Mouse (Mus musculus) spleen, postnatal 14 days (tissue): ENCODE results near the gene Krtap9-5.

ENCODE experiments used
- DNase-seq, 2 experiments: peaks; one replicate each; pipeline ENCODE4 v3.0.0; 2021 to 2022; ENCODE audit warnings: low spot score in 2 of 2

Krtap9-5 gene

DNA sequence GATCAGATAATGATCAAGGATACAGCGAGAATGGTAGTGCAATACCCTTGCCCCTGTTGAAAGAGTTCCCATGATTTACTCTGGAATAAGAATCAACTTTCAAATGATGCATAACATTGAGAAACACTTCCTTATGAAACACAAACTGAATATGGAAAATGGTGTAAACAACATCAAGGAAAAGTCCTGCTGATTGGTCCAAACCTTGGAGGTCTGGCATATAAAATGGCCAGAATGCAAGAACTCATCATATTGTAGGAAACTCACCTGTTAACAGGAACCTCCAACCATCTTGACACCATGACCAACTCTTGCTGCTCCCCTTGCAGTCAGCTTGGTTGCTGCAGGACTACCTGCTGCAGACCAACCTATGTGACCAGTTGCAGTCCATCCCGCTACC, at the start of gene Krtap9-5:
Gene Krtap9-5, plus strand, starts transcription at position 301 of the 400 bp plus-strand sequence.
- no peak for DNase-seq

DNA sequence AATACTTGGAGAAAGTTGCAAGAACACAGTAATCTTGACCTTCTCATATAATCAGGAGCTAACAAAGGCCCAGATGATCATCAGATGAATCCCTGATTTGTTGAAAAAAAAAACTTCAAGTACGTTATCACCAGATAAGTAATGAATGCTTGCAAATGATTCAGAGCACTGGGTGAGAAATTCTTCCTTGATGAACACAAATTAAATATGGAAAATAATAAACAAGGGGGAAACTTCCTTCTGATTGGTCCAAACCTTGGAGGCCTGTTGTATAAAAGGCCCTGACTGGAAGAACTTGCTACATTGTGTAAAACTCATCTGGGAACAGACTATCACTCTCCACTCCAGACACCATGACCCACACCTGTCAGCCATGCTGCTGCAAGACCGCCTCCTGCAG, 40.7 kb upstream of the Krtap9-5 start, which contains the start of gene Krtap31-1:
Gene Krtap31-1, plus strand, starts transcription at position 301 of the 400 bp plus-strand sequence.
- DNase-seq: no peak

DNA sequence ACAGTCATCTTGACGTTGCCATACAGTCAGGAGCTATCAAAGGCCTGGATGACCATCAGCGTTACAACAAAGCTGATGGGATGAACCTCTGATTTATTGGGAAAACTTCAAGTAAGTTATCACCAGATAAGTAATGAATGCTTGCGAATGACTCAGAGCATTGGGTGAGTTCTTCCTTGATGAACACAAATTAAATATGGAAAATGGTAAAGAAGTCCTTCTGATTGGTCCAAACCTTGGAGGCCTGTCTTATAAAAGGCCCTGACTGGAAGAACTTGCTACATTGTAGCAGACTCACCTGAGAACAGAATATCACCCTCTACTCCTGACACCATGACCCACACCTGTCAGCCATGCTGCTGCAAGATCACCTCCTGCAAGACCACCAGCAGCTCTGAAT, 33.8 kb upstream of the Krtap9-5 start, which contains the start of gene Gm11565:
Gene Gm11565, plus strand, starts transcription at position 301 of the 400 bp plus-strand sequence.
- DNase-seq: no peak

DNA sequence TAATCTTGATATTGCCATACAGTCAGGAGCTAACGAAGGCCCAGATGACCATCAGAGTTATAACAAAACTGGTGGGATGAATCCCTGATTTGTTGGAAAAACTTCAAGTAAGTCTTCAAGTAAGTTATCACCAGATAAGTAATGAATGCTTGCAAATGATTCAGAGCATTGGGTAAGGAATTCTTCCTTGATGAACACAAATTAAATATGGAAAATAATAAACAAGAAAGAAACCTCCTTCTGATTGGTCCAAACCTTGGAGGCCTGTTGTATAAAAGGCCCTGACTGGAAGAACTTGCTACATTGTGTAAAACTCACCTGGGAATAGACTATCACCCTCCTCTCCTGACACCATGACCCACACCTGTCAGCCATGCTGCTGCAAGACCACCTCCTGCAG, 12.3 kb upstream of the Krtap9-5 start, which contains the start of gene Krtap31-2:
Gene Krtap31-2, plus strand, starts transcription at position 301 of the 400 bp plus-strand sequence.
- DNase-seq: no peak

DNA sequence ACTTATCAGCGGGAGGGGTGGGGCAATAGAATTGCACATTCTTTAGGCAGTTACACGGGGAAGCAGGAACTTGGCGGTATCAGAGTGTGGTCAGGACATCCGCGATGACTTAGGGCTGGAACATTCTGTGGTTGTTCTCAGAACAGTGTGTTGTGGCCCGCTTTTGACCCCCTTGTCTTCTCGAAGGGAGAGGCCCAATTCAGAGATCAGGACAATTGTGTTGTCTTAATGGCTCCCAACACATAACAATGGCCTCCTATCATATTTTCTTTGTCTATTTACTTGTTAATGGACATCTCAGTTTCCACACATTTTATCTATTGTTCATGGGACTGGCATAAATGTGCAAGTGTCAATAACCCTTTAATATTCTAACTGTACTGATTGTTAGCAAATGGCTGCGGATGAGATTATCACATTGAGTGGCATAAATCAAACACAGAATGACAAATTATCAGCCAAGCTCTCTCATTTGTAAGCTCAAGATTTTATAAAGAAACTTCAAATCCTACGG, 10.5 kb upstream of the Krtap9-5 start:
- DNase-seq: no peak

DNA sequence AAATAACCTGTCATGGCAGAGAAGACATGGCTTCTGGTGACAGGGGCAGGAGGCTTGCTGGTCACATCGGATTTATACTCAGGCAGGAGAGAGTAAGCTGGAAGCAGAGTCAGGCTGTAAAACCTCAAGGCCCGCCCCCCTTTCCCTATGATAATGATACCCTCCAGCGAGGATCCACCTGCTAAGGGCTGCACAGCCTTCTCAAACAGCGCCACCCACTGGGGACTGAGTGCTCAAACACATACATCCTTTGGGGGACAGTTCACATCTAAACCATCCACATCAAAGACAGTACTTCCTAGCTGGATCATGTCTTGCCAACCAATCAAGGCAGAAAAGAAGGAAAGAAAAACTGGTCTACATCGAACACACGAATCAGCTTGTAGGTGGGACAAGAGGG, 15.9 kb downstream of the Krtap9-5 start:
- no peak for DNase-seq

DNA sequence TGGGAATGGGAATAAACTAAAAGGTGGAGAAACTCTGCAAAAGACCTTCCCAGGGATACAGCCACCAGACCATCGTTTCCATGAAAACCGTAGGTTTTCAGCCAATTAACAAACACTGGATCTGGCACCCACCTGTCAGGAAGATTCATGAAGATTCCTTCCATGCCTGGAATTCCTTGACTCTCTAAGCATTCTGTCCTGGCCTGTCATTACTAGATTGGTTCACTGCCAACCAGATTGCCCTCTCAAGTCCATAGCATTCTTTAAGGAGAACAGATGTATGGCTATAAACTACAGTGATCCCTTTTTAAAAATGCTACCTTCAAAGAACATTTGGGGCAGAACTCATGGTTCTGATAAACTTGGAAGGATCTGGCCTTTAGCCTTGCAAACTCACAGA, 17.7 kb downstream of the Krtap9-5 start:
- DNase-seq: no peak

DNA sequence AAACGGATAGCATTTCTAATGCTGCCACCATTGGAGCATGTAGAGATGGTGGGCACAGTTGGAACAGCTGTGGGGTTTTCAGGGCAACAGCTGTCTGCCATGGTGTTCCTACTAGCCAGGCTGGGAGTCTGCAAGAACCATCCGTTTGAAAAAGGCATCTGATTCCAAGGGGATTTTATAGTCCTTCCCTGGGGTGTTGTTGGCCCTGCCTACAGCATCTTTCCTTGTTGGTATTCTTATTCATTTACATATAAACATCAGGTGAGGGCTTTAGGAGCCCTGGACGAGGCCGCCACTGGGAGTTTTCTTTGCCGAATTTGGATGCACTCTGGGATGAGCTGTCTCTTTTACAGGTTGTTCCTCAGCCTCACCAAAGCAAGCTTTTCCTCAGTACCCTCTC, 30.7 kb downstream of the Krtap9-5 start, which contains the start of gene Krtap29-1:
Gene Krtap29-1, minus strand, starts transcription at position 101 of the 400 bp plus-strand sequence.
- DNase-seq: no peak

DNA sequence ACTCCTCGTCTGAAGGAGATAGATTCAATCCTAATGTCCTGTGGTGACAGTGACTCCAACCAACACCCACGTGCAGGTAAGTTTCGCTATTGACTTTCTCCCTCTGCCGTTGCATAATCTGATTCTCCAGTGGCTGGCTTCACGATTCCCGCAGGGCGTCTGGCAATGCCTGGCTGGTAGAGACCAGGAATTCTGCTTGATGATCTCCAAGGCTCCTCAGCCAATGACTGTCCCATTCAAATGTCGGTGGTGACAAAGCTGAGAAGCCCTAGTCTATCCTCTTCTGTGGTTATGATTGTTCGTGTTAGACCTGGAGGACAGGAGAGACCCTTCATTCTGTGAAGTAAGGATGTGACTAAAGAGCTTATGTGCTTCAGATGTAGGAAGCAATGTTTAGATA, 34.5 kb downstream of the Krtap9-5 start:
- no peak for DNase-seq

DNA sequence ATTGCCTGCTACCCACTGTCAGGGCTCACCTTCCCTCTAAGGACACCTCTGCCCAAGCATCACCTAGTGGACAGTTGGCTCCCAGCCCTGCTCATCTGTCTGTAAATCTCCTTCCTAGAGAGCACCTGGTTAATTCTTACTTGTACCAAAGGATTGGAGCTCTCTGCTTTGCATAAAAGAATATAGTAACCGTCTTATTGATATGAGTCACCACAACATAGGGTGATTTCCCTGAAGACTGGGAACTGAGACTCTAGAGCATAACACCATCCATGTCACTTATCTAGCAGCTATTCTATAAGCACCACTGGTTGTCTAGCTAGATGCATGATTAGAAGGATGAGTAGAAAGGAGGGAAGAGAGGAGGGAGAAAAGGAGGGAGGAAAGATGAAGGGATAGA, 35.2 kb downstream of the Krtap9-5 start:
- no peak for DNase-seq

DNA sequence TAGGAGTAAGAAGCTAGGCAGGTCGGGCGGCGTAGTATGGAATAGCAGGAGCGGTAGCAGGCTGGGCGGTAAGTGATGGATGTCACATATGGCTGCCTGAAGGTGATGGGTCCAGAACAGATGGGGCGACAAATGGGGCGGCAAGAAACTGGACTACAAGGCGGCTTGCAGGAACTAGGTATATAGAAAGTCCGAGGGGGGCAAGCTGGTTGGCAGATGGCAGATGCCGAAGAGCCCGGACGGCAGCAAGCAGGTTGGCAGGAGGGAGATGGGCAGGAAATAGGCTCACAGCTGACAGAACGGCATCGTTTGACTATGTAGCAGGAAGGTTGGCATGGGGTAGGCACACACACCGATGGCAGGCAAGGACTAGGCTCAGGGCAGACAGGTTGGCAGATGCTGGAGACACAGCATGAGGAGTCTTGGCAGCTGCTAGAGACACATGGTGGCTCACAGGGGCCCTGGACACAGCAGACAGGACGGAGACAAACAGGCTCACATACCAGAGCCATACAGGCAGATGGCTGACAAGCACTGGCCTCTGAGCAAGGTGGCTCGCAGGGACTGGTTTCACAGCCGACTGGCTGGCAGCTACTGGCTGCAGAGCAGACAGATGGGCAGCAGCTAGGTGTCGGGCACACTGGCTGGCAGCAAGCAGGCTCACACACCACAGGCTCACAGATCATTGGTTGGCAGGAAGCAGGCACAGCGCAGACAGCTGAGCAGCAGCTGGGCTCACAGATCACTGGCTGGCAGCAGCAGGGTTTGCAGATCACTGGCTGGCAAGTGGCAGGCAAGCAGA, 37.2 kb downstream of the Krtap9-5 start:
- DNase-seq: no peak

DNA sequence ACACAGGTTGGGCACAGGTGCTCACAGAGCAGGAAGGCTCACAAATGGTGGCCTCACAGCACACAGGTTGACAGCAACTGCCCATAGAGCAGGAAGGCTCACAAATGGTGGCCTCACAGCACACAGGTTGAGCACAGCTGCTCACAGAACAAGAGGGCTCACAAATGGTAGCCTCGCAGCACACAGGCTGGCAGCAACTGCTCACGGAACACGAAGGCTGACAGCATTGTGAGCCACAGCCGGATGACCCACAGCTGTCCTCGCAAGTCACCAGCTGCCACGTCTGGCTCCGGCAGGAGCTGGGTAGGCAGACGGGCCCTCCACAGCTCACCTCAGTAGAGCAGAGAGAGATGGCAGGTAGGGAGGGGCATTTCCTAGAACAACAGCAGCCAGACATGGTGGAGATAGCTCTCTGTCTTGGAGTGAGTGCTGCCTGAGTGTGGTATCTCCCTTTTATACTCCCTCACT, 37.9 kb downstream of the Krtap9-5 start, which contains the start of gene Krtap16-1:
Gene Krtap16-1, minus strand, starts transcription at position 418 of the 468 bp plus-strand sequence.
- DNase-seq: no peak

DNA sequence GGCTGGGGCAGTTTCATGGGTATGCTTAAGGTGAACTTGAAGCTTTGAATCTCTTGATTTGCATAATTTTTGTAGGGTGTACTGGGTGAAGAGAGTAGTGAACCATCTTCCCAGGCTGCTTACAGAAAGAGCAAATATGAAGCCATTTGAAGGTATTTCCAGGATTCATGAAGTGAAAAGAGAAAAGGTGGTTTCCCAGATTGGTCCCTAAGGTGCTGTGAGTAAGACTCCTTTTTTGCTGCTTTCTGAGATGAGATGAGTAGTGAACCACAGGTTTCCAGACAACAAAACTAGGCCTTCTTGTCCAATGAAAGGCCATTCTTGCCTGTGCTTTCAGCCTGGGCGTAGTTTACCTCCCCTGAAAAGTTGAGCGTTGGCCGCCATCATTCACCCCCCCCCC, 40.3 kb downstream of the Krtap9-5 start:
- DNase-seq: no peak

DNA sequence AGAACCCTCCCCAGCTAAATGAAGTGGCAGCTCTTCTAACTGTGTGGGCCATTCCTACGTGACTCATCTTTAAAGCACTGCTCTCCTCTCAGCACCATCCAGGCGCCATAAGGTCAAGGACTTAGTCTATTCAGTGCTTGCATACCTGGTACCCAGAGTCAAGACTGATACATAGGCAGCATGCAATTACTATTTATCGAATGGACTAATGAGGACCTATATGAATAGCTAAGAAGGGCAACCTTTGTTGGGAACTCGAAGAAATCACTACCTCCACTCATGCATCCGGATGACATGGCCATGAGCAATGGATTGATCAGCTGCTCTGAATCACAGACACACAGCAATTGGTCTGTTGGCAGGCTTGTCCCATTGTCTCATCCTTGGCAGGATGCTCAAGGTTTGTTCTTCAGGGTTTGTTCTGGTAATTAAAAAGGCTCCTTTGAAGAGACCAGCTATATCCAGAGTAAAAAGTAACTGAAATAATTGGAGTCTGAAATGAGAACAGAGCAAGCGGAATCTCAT, 41.7 kb downstream of the Krtap9-5 start:
- DNase-seq: no peak

DNA sequence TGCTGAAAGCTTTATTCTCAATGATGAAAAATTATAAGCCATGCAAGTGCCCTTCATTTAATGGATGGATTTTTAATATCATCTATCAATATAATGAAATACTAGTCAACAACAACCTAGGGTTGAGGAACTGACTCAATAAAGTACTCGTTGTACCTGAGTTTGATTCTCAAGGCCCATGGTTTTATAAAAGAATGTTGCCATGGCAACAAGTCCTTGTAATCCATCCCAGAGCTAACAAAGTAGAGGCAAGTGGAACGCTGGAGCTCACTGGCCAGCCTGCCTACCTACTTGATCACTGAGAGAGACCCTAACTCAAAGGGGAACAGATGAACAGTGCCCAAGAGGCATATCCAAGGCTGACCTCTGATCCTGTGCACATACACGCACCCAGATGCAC, 42.3 kb downstream of the Krtap9-5 start:
- no peak for DNase-seq

DNA sequence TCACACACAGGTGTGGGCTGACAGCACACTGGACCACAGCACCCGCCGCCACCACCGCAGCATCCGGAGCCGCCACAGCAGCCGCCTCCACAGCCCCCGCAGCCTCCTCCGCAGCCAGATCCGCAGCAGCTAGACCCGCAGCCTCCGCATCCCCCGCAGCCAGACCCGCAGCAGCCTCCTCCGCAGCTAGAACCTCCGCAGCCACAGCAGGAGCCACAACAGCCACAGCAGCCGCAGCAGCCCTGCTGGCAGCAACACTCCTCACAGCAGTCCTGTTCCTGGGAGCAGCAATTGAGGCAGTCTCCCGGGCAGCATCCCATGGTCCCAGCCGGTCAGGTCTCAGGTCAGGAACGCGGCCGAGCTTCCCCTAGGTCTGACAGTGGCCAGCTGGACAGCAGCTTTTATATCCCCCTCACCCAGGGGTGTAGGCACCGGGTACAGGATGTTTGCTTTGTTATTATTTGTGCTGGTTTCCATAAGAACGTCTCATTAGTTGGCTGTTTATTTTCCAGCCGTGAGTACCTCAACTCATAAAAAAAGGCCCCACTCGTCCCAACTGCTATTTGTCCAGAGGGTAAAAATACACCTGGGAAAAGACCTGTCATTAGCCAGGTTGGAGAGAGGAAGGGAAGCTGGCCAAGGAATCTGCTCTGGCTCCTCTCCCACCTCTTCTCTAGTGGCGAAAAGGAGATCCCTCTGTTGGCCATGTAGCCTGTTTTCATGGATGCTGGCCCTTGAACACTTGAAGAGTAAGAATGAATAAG, 45.5 kb downstream of the Krtap9-5 start, which contains the start of gene Krtap17-1:
Gene Krtap17-1, minus strand, starts transcription at position 375 of the 764 bp plus-strand sequence.
- DNase-seq: no peak

DNA sequence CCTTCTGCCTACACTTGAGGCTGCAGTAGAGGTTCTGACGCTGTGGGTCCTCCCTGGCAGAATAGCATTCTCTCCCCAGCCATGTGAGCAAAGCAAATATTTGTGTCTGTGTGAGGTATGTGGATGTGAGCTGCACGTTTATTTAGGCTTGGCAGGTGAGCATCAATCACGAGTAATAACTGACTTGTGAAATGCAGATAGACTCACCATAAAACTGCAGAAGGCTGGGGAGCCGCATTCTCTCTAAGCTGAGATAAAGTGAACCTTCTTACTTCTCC, 46.0 kb downstream of the Krtap9-5 start:
- DNase-seq: no peak

DNA sequence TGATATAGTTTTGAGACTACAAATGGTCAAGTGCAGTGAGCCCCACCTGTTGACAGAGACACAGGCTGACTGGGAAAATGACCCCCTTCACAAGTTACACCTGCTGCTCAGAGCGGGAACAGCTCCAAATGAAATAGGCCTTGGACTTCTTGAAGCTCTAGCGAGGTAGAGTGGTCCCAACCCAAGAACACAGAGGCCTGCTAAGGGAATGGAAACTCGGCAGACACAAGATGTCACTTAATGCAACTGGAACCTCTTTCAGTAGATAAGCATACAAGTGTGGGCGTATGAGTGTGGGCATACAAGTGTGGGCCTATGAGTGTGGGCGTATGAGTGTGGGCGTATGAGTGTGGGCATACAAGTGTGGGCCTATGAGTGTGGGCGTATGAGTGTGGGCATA, 50.8 kb downstream of the Krtap9-5 start:
- DNase-seq: no peak
